Mouse (Mus musculus): ENCODE data around the gene Tmem132c.

DNA sequence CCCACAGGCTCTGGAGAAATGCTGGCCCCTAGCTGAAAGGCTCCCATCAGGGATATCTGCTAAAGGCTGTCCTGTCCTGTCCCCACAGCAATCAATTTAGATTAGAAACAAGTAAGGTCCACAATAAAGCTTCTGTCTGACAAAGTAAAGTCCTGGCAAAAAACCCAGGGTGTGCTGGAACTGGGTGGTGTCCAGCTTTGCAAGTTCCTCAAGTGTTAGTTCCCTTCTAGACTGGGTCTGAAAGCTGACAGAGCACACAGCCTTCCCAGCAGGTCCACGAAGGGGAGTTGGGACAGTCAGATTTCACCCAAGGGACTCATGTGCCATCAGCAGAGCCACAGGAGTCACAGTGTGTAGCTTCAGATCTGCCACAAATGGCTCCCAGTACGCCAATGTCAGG, 365.9 kb downstream of the Tmem132c start:
- no peak for TF ChIP-seq CTCF (IDR thresholded peaks at IDR 0.05; ENCODE audit: low read depth, low read length)
- no peak for TF ChIP-seq POLR2A (IDR thresholded peaks at IDR 0.05; ENCODE audit: extremely low read depth, insufficient read depth, low read length)
